Mouse (Mus musculus) kidney, adult 11 months (tissue): ENCODE data around the gene Tmem50b.

Experiments
- DNase-seq: peaks from one replicate; pipeline ENCODE4 v3.0.0; 2022

Tmem50b gene

DNA sequence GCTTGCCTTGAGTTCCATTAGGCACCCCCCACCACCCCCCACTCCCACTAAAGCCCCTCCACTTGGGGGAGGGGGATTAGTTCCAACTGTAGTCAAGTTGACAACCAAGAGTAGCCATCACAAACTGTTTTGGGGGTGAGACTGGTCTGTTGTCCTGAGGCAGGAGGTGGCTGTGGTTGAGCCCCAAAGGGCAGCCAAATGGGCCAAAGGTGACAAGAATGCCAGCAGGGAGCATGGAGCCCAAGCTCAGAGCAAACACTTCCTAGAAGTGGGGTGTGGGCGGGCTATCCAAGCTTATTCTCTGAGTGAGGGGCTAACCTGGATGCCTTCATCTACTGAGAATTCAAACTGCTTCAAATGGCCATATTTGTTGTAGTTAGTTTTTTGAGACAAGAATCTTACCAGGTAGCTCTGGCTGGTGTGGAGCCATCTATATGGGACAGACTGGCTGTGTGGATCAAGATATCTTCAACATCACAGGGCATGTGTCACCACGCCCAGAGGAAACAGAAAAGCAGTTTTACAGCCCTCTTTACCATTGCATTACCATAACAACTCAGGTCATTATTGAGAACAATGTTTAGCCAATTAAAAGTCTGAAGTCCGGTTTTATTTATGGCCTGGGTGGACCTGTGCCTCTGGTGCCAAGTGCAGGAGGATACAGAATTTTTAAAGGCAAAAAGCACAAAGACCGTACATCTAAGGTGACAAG lies 32.9 kb downstream of the Tmem50b start:
- no peak for DNase-seq

GRCm38 (mm10) chr16:91561541-91562457 lies 35.8 kb downstream of the Tmem50b start:
- DNase-seq: no peak

DNA sequence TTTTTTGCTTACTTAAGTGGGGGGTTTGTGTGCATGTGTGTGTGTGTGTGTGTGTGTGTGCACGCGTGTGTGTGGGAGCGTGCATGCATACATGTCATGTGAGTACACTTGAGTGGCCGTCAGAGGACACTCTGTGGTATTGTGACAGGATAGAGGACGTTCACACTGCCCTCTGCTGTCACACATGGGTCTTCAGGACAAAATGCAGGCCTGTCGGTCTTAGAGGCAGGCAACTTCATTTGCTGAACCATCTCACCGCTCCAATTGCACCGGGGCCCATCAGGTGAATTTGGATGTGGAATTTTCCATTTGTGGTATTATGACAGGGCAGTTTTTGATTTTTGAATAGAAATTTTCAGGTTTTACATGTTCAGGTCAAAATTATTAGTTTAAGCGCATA lies 36.5 kb downstream of the Tmem50b start:
- no peak for DNase-seq

- DNase-seq: no peak
These were observed 39.9 kb downstream of the Tmem50b start for GRCm38 (mm10) chr16:91557693-91558092.

DNA sequence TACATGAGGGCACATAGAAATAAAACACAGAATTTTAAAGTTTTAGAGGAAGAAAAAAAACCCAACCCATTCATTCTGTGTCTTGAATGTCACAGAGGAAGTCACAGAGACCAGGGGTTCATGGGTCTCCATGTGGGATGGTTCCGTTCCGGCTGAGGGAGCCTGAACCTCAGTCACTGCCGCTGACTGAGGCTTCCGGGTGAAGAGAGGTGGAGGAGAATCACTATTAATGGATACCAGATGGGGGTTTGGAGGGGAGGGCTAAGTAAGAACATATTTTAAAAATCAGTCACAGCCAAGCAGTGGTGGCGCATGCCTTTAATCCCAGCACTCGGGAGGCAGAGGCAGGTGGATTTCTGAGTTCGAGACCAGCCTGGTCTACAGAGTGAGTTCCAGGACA lies 40.4 kb downstream of the Tmem50b start:
- no peak for DNase-seq

DNA sequence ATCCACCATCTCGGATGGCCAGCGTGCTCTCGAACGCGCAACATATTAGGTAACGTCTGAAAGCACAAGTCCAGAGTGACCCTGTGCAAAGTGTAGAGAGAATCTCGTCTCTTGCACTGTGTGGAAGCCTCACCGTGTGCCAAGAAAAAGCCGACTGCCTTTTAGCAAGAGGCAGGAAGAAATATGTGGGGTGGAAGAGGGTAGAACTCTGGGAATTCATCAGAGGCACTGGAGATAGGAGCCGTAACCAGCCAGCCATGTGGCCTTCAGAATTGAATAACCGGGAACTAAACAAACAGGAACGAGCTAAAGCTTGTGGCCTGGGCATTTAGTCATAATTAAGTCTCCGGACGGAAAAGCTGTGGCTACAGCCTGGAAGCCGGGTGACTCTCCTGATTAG lies 40.9 kb downstream of the Tmem50b start:
- DNase-seq: no peak

DNA sequence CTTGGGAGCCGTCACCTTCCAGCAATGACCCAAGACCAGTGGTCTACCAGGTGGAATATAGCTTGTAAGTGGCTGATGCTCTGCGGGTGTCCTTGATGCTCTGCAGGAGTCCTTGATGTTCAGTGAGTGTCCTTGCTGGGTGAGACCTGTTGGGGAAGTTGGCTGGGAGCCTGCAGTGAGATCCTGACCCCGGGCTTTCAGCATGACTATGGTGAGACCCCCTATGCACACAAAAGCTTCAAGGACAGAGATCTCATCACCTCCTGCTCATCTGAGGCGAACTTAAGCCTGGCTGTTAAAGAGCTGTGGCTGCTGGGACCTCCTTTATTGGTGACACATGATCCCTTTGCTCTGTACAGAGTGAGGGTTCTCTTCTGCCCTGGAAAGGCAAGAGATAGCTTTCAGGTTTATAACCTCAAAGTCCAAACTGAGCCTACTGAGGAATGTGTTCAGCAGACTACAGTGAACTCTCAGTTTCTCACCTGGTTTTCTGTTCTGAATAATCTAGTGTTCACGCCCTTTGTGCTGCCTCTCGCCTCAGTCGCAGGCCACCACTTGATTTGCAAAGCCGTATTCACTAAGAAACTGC lies 42.5 kb downstream of the Tmem50b start:
- no peak for DNase-seq

GRCm38 (mm10) chr16:91553625-91554024 lies 44.0 kb downstream of the Tmem50b start:
- DNase-seq: peak; percentile 61

DNA sequence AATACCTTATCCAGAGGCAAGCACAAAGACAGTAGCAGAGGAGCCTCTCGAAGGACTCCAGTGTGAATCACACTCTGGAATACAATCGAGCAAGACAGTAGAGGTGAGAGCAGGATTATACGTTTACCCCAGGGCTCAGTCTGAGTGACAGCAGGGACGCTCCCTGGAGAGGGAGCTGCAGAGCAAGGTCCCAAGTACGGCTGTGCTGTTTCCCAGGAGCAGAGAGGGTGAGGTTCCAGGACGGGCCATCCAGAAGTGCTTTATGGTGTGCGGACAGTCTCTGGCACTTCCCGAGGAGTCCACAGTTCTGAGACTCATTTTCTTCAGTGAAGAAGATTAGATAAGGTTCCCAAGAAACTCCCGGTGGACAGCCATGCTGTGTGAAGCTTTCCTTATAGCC lies 45.5 kb downstream of the Tmem50b start:
- no peak for DNase-seq

GRCm38 (mm10) chr16:91551081-91551524 lies 46.5 kb downstream of the Tmem50b start:
- no peak for DNase-seq

DNA sequence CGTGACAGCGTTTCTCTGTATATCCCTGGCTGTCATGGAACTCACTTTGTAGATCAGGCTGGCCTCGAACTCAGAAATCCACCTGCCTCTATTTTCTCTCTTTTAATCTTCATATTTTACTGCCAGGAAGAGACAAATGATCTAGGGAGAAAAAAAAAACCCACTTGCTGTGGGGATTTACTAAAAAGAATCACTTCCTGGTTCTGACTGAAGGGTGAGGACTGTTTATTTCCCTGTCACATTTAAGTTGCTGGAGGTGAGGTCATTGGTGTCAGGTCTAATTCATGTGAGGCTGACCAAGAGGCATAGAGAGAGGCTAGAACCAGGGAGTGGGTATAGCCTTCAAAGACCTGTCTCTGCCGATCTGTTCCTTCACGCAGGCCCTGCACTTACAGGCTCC lies 48.0 kb downstream of the Tmem50b start:
- DNase-seq: no peak

DNA sequence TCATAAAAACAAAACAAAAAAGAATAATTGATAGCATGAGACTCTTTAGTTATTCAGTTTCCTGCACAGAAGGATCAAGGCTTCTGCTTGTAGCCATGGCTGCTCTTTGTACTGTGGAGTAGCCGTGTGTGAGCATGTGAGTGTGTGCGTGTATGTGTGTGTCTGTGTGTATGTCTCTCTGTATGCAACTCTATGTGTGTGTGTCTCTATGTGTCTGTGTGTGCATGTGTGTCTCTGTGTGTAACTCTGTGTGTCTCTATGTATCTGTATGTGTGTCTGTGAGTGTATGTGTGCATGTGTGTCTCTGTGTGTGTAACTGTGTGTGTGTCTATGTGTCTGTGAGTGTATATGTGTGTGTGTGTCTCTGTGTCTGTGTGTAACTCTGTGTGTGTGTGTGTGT lies 48.6 kb downstream of the Tmem50b start:
- DNase-seq: no peak

DNA sequence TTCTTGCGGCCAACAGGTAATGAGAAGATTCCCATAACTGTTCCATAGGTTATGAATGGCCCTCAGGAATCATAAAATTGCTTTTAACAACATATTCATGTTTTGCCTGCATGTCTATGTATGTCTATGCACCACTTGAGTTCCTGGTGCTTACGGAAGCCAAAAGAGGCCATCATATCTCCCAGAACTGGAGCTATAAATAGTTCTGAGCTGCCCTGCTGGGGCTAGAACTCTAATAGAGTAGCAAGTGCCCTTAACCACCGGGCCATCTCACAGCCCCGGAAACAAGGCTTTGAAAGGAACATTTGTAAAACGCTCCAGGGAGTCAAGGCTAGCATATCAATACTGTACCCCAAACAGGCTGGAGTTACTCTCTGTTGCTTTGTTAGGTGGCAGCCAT lies 49.0 kb downstream of the Tmem50b start:
- DNase-seq: no peak

GRCm38 (mm10) chr16:91547974-91548373 lies 49.6 kb downstream of the Tmem50b start:
- DNase-seq: no peak

GRCm38 (mm10) chr16:91546836-91547741 lies 50.5 kb downstream of the Tmem50b start, which contains the start of gene Ifngr2:
Gene Ifngr2, plus strand, starts transcription at chr16:91547072.
- DNase-seq: peak; percentile 50

DNA sequence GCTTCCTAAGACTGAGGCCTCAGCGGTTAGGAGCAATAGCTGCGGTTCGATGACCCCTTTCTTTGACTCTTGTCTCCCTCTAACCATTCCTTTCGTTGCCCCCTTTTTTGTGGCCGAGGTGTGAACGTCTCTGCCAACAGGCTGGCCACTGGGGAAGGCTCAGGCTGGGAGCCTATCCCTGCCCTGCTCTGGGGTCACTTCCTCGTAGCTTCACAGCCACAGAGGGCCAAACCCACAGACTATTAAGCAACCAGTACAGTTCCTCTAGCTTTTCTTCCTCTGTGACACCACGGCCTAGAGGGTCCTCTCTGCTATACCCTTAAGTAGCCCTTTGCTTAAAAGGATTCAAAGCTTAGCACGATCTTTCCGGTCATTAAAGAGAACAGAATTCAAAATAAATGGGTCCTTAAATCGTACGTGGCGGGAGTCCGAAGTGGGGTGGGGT lies 51.2 kb downstream of the Tmem50b start:
- DNase-seq: no peak

DNA sequence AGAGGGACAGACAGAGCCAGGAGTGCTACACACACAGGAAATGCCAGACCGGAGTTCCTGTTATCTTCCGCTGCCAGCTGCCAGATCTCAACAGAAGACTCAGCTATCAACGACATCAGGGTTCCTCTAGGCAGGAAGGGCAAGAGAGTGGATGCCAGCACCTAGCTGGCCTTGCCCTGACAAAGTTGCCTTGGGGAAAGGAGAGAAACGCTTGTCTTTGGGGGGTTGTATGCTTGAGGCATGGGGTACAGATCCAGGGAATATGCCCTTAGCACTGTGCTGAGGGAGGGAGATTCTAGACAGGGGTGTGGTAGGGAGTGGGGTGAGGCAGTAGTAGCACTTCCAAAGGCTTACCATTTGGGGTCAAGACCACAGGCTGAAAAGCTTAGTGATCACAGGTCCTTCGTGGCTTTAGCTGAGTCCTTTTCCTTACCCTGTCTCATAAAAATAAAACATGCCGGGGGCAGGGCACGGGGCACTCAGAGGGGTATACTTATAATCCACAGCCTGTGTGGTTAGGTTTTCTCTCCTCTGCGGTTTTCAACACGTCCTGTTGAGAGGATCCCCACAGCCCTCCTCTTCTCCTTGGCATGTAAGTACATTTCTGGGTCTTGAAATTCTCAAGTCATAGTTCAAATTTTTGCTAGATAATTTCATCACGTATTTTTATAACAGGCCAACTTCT lies 51.9 kb downstream of the Tmem50b start:
- DNase-seq: no peak

- DNase-seq: no peak
These were observed 54.0 kb downstream of the Tmem50b start for GRCm38 (mm10) chr16:91543619-91544018.

GRCm38 (mm10) chr16:91541573-91542081 lies 56.0 kb downstream of the Tmem50b start:
- no peak for DNase-seq

DNA sequence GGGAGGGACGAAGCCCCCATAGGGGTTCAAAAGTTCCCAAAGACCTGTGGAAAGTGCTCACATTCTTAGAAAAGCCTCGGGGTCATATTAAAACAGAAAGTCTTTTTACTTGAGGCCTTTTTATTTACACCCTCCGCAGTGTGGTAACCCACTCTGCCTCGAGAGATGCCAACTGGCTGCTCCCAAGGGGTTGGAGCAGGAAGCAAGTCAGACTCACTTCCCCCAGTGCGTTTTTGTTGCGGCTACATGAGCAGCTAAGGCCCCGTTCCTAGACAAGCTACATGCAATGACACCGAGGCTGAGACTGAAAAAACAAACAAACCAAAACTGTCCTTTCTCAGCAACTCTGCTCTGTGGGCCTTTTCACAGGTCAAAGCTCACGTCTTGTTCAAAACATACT lies 59.1 kb downstream of the Tmem50b start:
- no peak for DNase-seq

- no peak for DNase-seq
These were observed 59.5 kb downstream of the Tmem50b start for GRCm38 (mm10) chr16:91538051-91538450.

- no peak for DNase-seq
These were observed 60.5 kb downstream of the Tmem50b start for GRCm38 (mm10) chr16:91537065-91537464.
